Mouse (Mus musculus): Measurements from ENCODE around the gene Ifitm10.
"Not testable (repeated sequence)": the region's sequence is repeated elsewhere in the genome, so short reads cannot be mapped to it uniquely, and the experiment has no call there.

Ifitm10 gene

DNA sequence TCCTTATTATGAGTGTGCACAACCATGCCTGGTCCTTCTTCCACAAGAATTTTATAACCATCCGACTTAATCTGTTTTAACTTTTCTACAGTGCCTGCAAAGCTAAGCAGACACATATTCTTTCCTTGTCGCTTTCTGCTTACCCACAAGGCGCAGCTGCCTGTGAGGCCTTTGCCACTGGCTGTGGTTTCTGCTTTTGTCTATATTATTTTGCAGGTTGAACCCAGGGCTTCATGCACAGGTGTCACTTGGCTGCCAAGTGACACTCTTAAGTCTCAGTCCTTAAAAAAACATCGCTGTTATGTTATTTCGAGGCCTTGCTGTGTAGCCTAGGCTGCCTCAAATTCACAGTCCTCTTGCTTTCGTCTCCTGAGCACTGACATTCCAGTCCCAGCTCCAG lies 50.9 kb downstream of the Ifitm10 start:
- no peak for DNase-seq (ENCODE audit: low spot score)

DNA sequence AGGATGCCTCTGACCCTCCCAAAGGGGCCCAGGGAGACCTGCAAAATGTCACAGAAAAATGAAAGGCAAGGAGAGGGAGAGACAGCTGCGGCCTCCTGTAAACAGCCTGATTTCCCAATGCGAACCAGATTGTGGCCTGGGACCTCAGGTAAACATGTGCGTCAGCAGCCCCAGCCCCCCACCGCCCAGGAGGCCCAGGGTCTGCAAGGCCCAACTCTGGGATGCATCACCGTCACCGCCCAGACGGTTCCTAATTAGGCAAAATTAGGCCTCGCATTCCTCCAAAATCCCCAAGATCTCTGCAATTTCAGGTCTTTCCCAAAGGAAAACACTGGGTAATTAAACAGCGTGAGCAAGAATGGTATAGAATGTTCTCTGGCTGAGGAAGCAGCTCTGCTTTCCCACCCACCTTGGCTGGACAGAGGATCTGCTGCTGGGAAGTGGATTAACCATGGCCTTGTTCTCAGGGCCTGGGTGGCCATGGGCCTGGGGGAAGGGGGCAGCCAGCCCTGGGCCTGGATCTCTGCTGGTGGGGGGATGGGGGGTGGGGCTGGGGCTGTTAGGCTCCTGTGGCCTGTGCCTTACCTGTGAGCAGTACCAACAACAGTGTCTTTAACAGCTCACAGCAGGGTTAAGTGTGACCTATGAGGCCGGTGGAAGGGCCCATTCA lies 51.8 kb downstream of the Ifitm10 start:
- not testable (repeated sequence) for DNase-seq (ENCODE audit: low spot score)

DNA sequence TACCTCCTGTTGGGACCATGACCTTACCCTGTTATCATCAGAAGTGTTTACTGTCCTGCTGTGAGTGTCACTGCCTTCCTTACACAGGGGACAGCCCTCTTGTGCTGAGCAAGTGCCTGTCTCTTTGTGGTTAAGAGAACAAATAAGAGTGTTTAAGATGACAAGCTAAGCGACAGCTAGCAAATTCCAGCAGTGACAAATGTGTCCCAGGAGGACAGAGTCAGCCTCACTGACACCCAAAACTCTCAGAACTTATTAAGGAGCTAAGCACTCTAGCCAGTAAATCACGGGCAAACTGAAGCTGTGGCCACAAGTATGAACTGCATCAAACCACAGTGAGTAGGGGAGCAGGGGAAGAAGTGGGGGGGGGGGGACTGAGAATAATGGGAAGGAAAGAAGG lies 52.6 kb downstream of the Ifitm10 start:
- DNase-seq (ENCODE audit: low spot score) = no peak

- no peak for DNase-seq (ENCODE audit: low spot score)
Measured at GRCm38 (mm10) chr7:142319124-142319523, 54.4 kb downstream of the Ifitm10 start.

- DNase-seq (ENCODE audit: low spot score) = no peak
Measured at GRCm38 (mm10) chr7:142317216-142317615, 56.3 kb downstream of the Ifitm10 start.

- peak; percentile 20 for DNase-seq (ENCODE audit: low spot score)
Measured at GRCm38 (mm10) chr7:142316558-142316957, 57.0 kb downstream of the Ifitm10 start.

GRCm38 (mm10) chr7:142314600-142315285 lies 58.8 kb downstream of the Ifitm10 start:
- no peak for DNase-seq (ENCODE audit: low spot score)

- not testable (repeated sequence) for DNase-seq (ENCODE audit: low spot score)
Measured at GRCm38 (mm10) chr7:142303929-142304328, 69.6 kb downstream of the Ifitm10 start.

GRCm38 (mm10) chr7:142303249-142303648 lies 70.3 kb downstream of the Ifitm10 start, which contains the start of gene Krtap5-4:
TSS of gene Krtap5-4 (plus strand) at chr7:142303549.
- DNase-seq (ENCODE audit: low spot score) = no peak

DNA sequence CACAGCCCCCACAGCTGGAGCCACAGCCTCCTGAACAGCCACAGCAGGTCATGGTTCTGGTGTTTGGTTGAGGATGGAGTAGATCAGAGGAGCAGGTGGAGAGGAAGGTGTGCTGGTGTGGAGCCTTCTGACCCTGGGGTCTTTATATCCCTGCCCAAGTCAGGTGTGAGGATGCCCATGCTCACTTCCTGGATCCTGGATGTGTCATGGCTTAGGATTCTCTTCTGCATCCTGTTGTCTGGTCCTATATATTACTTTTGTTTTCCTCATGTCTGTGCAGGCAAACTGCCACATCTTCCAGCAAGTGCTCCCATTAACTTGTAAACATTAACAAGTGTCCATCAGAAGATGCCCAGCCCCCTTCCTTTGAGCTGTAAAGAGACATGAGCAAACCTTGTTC lies 76.5 kb downstream of the Ifitm10 start, which contains the start of gene Krtap5-1:
Gene Krtap5-1, minus strand, starts transcription at position 101 of the 400 bp plus-strand sequence.
- not testable (repeated sequence) for DNase-seq (ENCODE audit: low spot score)

DNA sequence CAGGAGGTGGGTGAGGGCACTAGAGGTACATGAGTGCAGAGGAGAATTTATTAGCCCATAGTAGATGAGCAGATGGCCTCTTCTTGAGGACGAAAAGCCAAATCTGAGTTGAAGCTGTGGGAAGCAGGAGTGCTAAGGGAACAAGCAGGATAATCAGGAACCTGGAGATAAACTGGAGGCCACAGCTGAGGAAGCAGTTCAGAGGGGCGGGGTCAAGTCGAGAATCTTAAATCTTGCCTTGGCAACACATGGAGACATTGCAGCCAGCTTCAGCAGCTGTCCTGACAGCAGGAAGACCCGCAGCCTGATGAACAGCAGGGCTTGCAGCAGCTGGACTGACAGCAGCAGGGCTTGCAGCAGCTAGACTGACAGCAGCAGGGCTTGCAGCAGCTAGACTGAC lies 77.4 kb downstream of the Ifitm10 start:
- not testable (repeated sequence) for DNase-seq (ENCODE audit: low spot score)

DNA sequence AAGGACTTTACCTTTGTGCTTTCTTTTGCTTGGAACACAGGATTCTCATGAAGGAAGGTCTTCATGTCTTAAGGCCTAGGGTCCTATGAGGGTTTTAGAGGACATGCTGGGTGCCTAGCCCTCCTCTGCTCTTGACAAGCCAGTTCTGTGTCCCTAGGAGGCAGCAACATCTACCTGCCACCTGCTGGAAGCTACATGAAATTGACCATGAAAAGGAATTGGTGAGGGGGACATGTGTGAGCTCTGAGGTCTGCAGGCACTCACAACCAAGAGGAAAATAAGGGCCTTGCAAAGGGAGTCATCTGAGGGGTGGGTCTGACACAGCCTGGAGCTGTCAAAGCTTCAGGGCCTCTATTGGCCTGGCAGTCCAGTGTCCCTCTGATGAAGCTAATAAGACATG lies 78.1 kb downstream of the Ifitm10 start:
- DNase-seq (ENCODE audit: low spot score) = no peak

DNA sequence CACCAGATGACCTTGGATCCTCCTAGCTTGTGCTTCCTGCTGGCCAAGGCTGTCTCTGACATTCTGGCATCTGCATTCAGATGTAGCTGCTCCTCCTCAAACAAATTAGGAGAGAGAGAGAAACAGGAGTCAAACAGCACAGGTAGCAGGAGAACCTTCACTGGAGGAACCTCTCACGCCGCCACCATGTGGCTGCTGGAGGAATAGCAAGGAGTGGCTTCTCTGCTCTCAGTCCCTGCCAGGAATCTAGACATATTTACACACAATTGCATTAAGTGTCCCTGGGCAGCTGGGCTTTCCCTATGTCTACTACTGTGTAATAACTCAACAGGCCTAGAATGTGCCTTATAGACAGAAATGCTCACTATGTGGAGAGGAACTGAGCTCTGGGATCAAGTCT lies 79.7 kb downstream of the Ifitm10 start:
- not testable (repeated sequence) for DNase-seq (ENCODE audit: low spot score)

- DNase-seq (ENCODE audit: low spot score) = not testable (repeated sequence)
Measured at GRCm38 (mm10) chr7:142285910-142286612, 87.5 kb downstream of the Ifitm10 start.

GRCm38 (mm10) chr7:142285130-142285835 lies 88.3 kb downstream of the Ifitm10 start:
- DNase-seq (ENCODE audit: low spot score) = no peak

DNA sequence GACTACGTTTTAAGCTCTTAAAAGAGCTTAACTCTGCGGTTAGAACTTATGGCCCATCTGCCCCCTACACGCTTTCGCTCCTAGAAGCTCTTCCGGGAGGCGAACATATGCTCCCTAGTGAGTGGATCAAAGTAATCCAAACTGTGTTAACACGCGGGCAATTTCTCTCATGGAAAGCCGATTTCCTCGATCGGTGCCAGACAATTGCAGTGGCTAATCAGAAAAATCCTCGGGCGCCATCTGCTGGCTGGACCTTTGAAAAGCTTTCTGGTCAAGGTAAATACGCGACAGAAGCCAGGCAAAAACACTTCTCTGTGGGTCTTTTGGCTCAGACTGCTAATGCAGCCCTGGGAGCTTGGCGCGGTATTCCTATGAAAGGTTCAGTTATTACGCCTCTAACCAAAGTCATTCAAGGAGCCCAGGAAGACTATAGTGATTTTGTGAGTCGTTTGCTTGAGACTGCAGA lies 88.9 kb downstream of the Ifitm10 start:
- DNase-seq (ENCODE audit: low spot score) = peak; percentile 68

DNA sequence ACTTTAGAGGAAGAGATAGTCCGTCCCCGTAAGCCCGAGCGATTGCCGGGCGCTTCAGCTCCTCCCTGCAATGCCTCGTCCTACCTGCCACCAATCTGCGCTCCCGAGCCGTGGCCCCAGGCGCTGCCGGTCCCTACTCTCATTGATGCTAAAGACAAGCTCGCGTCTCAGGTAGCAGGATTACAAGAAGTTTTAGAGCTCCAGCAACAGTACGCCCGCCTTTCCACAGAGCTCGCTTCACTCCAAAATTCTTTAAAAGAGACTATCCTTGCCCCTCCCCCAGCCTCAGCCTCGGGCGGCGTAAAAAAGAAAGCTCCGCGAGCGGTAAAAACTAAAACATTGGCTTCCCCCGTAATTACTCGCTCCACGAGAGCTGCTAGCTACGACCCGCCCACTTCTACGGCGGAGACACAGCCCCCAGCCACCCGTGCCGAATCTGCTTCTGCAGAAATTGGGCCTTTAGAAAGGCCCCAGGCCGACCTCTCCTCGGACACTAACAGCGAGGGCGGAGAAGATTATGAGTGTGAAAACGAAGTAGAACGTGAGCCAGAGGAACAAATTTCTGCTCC lies 89.4 kb downstream of the Ifitm10 start:
- DNase-seq (ENCODE audit: low spot score) = peak; percentile 18

GRCm38 (mm10) chr7:142282847-142283246 lies 90.7 kb downstream of the Ifitm10 start:
- DNase-seq (ENCODE audit: low spot score) = not testable (repeated sequence)

GRCm38 (mm10) chr7:142279291-142279690 lies 94.3 kb downstream of the Ifitm10 start:
- not testable (repeated sequence) for DNase-seq (ENCODE audit: low spot score)

DNA sequence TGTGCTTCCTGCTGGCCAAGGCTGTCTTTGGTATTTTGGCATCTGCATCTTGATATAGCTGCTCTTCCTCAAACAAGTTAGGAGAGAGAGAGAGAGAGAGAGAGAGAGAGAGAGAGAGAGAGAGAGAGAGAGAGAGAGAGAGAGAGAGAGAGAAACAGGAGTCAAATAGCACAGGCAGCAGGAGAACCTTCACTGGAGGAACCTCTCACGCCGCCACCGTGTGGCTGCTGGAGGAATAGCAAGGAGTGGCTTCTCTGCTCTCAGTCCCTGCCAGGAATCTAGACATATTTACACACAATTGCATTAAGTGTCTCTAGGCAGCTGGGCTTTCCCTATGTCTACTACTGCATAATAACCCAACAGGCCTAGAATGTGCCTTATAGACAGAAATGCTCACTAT lies 95.4 kb downstream of the Ifitm10 start:
- peak; percentile 10 for DNase-seq (ENCODE audit: low spot score)
